Mouse (Mus musculus): ENCODE measurements around the gene Ngp. TPM values are rescaled to one million over a fixed set of nuclear protein-coding genes. Genes with fewer than 3 reads are reported as not detected.

Ngp gene
- total RNA-seq, 2 experiments from 2014 or later, result 0.30 TPM; not detected in 1

GRCm38 (mm10) chr9:110431241-110431640, 11.7 kb downstream of the Ngp start:
- DNase-seq (ENCODE audit: extremely low spot score in 1 of 2, low spot score in 1 of 2), result no peak

DNA sequence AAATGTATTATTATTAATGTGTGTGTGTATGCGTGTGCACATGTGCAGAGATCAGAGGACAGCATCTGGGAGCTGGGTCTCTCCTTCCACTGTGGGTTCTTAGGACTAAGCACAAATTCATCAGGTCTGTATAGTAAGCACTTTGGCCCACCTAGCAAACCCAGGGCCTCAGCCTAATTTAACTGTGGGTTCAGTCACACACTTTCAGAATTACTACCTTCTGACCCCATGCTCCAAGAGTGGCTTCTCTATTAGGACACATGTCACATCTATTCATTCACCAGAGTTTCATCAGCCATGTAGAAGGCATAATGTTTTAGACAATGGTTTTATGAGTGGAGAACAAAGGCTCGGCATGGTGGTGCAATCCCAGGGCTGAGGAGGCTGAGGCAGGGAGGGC, 13.5 kb downstream of the Ngp start:
- no peak for DNase-seq (ENCODE audit: extremely low spot score in 1 of 2, low spot score in 1 of 2)

- no peak for DNase-seq (ENCODE audit: extremely low spot score in 1 of 2, low spot score in 1 of 2)
These were observed 16.5 kb downstream of the Ngp start for GRCm38 (mm10) chr9:110436041-110436440.

- no peak for DNase-seq (ENCODE audit: extremely low spot score in 1 of 2, low spot score in 1 of 2)
These were observed 20.5 kb downstream of the Ngp start for GRCm38 (mm10) chr9:110440049-110440448.

DNA sequence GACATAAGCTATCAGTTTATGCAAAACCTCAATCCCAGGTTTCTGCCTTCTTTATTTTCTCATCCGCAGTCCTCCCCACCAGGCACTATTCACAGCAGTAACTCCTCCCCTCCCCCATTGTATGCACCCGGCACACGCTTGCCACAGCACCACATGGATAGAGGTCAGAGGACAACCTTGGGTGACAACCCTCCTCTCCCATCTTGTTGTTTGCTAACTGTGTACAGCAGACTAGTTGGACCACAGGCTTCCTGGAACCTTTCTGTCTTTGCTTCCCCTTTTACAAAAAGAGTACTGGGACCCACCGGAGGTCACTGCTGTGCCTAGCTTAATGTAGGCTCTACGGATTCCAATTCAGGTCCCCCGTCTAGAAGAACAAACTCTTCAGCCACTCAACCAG, 21.0 kb downstream of the Ngp start:
- no peak for DNase-seq (ENCODE audit: extremely low spot score in 1 of 2, low spot score in 1 of 2)

DNA sequence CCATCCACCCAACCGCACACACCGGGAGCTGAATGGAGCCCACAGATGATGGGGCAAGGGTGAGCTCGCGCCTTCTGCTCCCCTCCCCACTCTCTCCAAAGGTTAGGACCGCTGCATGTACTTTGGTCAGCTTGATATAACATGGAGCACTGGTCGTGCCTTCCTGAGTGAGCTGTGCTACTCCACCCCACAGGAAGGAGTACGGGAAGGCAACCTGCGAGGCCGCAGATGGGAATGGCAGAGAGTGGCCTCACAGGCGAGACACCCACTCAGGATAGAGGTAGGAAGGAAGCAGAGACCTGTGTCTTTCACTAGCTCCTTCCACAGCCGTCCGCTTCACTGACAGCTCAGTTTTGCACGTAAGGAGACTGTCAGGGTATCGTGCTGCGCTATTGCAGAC, 28.8 kb downstream of the Ngp start:
- DNase-seq (ENCODE audit: extremely low spot score in 1 of 2, low spot score in 1 of 2), result no peak

- DNase-seq (ENCODE audit: extremely low spot score in 1 of 2, low spot score in 1 of 2), result peak; percentile 52 to 76
These were observed 29.5 kb downstream of the Ngp start for GRCm38 (mm10) chr9:110448857-110449617.

DNA sequence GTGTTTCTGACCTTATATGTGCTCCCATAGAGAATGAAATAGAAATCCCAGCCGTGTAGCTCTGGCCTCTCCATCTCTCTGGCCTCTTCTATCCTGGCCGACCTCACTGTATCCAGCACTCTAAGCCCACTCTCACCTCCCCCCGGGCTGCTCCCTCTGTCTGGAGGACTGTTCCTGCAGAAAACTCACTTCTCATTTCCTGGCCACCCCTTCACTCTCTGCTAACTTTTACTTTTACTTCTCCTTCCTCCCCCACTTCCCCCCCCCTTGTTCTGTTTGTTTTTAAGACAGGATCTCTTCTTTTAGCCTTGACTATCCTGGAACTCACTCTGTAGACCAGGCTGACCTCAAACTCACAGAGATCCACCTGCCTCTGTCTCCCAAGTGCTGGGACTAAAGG, 33.0 kb downstream of the Ngp start:
- DNase-seq (ENCODE audit: extremely low spot score in 1 of 2, low spot score in 1 of 2), result no peak

DNA sequence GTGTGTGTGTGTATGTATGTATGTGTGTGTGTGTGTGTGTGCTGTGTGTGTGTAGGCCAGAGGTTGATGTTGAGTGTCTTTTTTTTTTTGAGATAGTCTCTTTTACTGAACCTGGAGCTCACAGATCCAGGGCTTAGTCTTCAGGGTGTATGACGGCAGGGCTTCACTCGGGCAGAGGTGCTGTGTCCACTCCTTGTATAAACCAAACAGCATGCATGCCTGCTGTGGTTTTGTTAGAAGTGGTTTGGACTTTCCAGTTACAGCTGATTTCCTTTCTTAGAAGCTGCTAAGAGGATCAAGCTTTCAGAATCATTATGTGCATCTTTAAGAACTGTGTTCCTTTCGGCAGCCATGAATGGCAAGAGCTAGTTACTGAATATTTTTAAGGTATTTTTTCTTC, 38.4 kb downstream of the Ngp start:
- DNase-seq (ENCODE audit: extremely low spot score in 1 of 2, low spot score in 1 of 2), result no peak

GRCm38 (mm10) chr9:110459145-110459727, 39.7 kb downstream of the Ngp start:
- no peak for DNase-seq (ENCODE audit: extremely low spot score in 1 of 2, low spot score in 1 of 2)

- no peak for DNase-seq (ENCODE audit: extremely low spot score in 1 of 2, low spot score in 1 of 2)
These were observed 41.6 kb downstream of the Ngp start for GRCm38 (mm10) chr9:110460884-110461815.

DNA sequence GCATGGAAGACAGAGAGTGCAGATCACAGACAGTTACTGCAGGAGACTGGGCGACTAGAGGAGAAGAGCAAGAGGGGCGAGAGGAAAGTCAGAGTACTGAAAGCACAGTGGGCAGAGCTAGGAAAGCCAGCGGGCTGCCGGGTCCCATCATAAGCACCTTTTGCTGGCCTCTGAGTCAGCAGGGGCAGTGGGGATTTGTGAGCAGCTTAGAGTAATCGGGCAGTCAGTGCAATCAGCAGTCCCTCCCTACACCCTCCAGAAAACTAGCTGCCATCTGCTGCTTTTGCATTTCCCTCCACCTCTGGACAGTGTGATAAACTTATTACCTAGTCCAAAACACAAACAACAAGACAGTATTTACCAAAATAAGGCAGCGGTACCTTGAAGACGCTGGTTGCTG, 42.8 kb downstream of the Ngp start:
- DNase-seq (ENCODE audit: extremely low spot score in 1 of 2, low spot score in 1 of 2), result no peak

- DNase-seq (ENCODE audit: extremely low spot score in 1 of 2, low spot score in 1 of 2), result no peak
These were observed 44.5 kb downstream of the Ngp start for GRCm38 (mm10) chr9:110463983-110464591.

- no peak for DNase-seq (ENCODE audit: extremely low spot score in 1 of 2, low spot score in 1 of 2)
These were observed 45.8 kb downstream of the Ngp start for GRCm38 (mm10) chr9:110465336-110465735.

- DNase-seq (ENCODE audit: extremely low spot score in 1 of 2, low spot score in 1 of 2), result no peak
These were observed 46.6 kb downstream of the Ngp start for GRCm38 (mm10) chr9:110466179-110466578.

Other genes with a start within 250 kb of the Ngp start
- 100 to 1,000 TPM; 307 to 311 TPM for gene Cspg5, start 176.0 kb upstream of the Ngp start, total RNA-seq (2021)
- gene Elp6, start 114.6 kb upstream of the Ngp start, total RNA-seq (2021), result 10 to 100 TPM; 11.3 to 14.1 TPM
- gene Scap, start 86.5 kb upstream of the Ngp start, total RNA-seq (2021), result 100 to 1,000 TPM in 1 of 2 experiments, 10 to 100 TPM in 1; 95.5 to 102 TPM
- gene Ptpn23, start 11.5 kb upstream of the Ngp start, total RNA-seq (2021), result 10 to 100 TPM; 40.9 to 57.8 TPM
- gene Klhl18, start 56.9 kb downstream of the Ngp start, total RNA-seq (2021), result 10 to 100 TPM; 21.7 to 24.5 TPM
- 1 to 10 TPM; 2.5 to 2.9 TPM for gene Kif9, start 57.2 kb downstream of the Ngp start, total RNA-seq (2021)
- 10 to 100 TPM; 51.8 to 69.5 TPM for gene Setd2, start 112.8 kb downstream of the Ngp start, total RNA-seq (2021)
- gene Nradd, start 204.7 kb downstream of the Ngp start, total RNA-seq (2021), result 1 to 10 TPM; 1.6 to 1.9 TPM
- 10 to 100 TPM in 1 of 2 experiments, 1 to 10 TPM in 1; 8.4 to 12.9 TPM for gene Nbeal2, start 234.4 kb downstream of the Ngp start, total RNA-seq (2021)
- 10 to 100 TPM; 51.2 to 57.6 TPM for gene Ccdc12, start 236.8 kb downstream of the Ngp start, total RNA-seq (2021)